Mouse (Mus musculus): ENCODE measurements around the gene Pkd1. TPM values are rescaled to one million over a fixed set of nuclear protein-coding genes. Genes with fewer than 3 reads are reported as not detected.
A peak's percentile ranks its signal among the peaks of the same experiment; 100 is the strongest.

The Pkd1 gene
- polyA plus RNA-seq, 1 experiment from 2014 or later, result 3.3 TPM

DNA sequence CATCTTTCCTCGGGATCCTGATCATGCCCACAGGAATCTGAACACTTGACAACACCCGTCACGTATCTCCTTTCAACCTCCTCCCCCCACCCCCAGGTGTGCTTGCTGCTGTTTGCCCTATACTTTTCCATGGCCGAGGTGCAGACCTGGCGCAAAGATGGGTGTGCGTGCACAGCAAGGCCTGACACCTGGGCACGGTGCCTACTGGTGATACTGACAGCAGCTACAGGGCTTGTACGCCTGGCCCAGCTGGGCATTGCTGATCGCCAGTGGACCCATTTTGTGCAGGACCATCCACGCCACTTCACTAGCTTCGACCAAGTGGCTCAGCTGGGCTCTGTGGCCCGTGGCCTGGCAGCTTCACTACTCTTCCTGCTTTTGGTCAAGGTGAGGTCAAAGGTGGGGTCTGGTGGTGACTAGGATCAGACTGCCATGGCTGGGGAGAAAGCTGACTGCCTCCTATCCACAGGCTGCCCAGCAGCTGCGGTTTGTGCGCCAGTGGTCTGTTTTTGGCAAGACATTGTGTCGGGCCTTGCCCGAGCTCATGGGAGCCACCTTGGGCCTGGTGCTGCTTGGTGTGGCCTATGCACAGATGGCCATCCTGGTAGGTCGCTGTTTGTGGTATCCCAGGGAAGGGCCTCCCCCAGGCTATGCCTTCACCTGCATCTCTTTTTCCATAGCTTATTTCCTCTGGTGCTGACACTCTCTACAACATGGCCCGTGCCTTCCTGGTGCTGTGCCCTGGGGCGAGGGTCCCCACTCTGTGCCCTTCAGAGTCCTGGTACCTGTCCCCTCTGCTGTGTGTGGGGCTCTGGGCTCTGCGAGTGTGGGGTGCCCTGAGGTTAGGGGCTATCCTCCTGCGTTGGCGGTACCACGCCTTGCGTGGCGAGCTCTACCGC is 44.6 kb downstream of the Pkd1 start:
- ATAC-seq (ENCODE audit: low read depth) (no peak), DNase-seq (no peak)
- Histone ChIP-seq H3K4me2 (no peak overlapping the region), H3K9me3 (replicated peaks) (no peaks in the 10 kb centered on the region), H3K27ac (no peak overlapping the region), H3K4me1 (replicated peaks) (no peaks in the 10 kb centered on the region), H3K4me3 (replicated peaks) (no peak overlapping the region), H3K9ac (no peak overlapping the region), H3K36me3 (peaks cover 82% of the 10 kb centered on the region), H3K27me3 (no peaks in the 10 kb centered on the region)
- 83% methylated on average over 26 of the region's 26 CpGs for WGBS (ENCODE audit: insufficient replicate concordance)

DNA sequence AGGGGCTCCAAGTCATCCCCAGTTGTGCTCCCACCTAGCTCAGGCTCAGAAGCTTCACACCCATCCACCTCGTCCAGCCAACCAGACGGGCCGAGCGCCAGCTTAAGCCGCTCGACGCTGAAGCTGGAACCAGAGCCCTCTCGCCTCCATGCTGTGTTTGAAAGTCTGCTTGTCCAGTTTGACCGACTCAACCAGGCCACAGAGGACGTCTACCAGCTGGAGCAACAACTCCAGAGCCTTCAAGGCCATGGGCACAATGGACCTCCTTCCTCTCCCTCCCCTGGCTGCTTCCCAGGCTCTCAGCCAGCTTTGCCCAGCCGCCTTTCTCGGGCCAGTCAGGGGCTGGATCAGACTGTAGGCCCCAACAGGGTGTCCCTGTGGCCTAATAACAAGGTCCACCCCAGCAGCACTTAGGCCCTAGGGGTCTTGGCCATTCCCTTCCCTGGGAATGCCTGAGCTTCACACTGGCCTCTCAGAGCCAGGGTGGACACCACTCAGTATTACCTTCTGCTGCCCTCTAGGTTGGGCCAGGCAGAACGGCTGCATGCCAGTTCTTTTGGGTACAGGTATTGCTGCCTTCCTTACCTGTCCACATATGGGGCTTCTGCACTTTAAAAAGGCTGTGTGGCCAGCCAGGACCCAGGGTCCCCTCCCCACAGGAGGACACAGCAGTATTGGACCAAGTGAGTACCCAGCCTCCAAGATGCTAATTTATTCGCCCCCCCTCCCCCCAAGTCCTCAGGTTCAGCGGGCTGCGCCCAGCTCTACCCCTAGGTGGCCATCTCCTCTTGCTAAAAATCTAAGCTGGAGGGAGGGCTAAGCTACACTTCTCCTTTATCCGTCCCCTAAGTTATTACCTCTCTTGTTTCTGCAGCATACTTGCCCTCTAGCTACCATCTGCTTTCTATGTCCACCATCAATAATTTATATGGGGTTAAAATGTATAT is 45.8 kb downstream of the Pkd1 start:
- Histone ChIP-seq H3K27ac (no peak overlapping the region), H3K9me3 (replicated peaks) (no peaks in the 10 kb centered on the region), H3K4me2 (no peak overlapping the region), H3K9ac (no peak overlapping the region), H3K4me1 (replicated peaks) (no peaks in the 10 kb centered on the region), H3K36me3 (peaks cover 93% of the 10 kb centered on the region), H3K27me3 (no peaks in the 10 kb centered on the region), H3K4me3 (replicated peaks) (no peak overlapping the region)
- no peak for DNase-seq
- WGBS (ENCODE audit: insufficient replicate concordance), result 76% methylated on average over 17 of the region's 17 CpGs
- no peak for ATAC-seq (ENCODE audit: low read depth)

DNA sequence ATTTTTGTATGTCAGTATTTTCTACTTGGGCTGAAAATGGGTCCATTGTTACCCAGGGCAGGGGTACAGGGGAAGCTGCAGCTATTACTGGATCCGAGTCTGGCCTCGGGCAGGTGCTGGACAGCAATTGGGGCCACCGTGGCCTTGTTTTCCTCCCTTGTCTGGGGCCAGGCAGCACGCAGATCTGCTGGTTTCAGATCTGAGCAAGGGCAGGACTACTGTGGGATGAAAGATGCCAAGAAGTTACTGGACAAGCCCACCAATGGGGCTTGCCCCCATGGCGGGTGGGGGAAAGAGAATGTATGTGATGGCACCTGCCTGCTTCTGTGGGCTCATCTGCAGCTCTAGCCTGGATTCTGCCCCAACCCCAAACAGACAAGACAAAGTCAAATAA is 46.4 kb downstream of the Pkd1 start:
- H3K36me3 ChIP-seq, result peaks cover 95% of the 10 kb centered on the region
- 69% methylated on average over 5 of the region's 5 CpGs for WGBS (ENCODE audit: insufficient replicate concordance)
- no peak overlapping the region for H3K9ac ChIP-seq

DNA sequence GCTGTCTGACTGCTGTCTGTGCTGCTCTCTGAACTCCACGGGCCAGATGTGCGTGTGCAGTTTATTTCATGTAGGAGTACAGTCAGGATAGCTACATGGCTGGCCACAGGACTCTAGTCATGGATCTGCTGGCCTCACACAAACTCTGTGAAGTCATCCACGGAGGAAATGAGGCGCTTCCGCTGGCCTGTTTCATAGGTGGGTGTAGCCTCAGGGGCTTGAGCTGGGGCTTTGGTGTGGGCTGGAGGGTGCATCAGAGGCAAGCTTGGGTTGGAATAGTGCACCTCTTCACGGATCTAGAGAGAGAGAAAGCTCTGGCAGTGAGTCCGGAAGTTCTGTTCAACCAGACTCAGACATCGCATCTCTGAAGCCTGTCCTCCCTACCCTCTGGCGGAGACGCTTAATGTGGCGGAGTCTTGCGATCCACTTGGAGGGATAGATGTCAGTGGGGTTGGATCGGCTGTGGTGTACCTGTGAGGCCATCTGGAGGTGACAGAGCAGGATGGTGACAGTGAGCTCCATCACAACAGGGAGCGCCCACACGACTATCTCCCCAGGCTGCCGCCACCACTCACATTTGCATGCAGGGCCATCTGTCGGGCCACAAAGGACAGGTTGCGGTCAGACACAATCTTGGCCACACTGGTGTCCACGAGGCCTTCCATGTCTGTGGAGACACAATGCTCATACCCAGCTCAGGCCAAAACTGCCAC is 47.0 kb downstream of the Pkd1 start:
- Histone ChIP-seq H3K36me3 (peaks cover 95% of the 10 kb centered on the region), H3K27me3 (no peaks in the 10 kb centered on the region), H3K4me3 (replicated peaks) (no peak overlapping the region), H3K27ac (no peak overlapping the region), H3K9me3 (replicated peaks) (no peaks in the 10 kb centered on the region), H3K4me2 (no peak overlapping the region), H3K4me1 (replicated peaks) (no peaks in the 10 kb centered on the region), H3K9ac (no peak overlapping the region)
- ATAC-seq (ENCODE audit: low read depth) (no peak), DNase-seq (no peak)
- WGBS (ENCODE audit: insufficient replicate concordance), result 86% methylated on average over 19 of the region's 19 CpGs

More for the DNA sequence above, 46.4 kb downstream of the Pkd1 start:
- Histone ChIP-seq H3K4me3 (replicated peaks) (no peak overlapping the region), H3K27me3 (no peaks in the 10 kb centered on the region), H3K9me3 (replicated peaks) (no peaks in the 10 kb centered on the region), H3K4me1 (replicated peaks) (no peaks in the 10 kb centered on the region), H3K4me2 (no peak overlapping the region), H3K27ac (no peak overlapping the region)
- DNase-seq (no peak), ATAC-seq (ENCODE audit: low read depth) (no peak)

DNA sequence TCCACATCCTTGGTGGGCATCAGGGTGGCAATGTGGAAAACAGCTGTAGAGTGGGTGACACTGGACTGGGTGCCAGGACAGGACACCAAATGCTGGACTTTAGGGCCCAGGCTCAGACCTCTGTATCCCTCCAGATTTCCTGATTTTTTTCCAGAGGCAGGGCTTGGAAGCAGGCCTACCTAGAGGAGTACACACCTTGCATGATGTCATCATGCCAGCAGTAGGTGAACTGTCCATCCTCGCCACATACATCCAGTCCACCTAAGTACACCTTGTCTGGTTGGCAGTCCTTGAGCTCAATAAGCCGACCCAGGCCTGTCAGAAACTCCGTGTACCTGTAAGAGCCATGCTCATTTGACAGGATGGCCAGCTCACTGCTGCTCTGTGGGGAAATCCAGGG is 48.4 kb downstream of the Pkd1 start:
- Histone ChIP-seq H3K36me3 (peaks cover 97% of the 10 kb centered on the region), H3K4me2 (no peak overlapping the region), H3K27ac (no peak overlapping the region), H3K4me3 (replicated peaks) (no peak overlapping the region), H3K9ac (no peak overlapping the region), H3K27me3 (no peaks in the 10 kb centered on the region), H3K9me3 (replicated peaks) (no peaks in the 10 kb centered on the region), H3K4me1 (replicated peaks) (no peaks in the 10 kb centered on the region)
- no peak for ATAC-seq (ENCODE audit: low read depth)
- 86% methylated on average over 3 of the region's 3 CpGs for WGBS (ENCODE audit: insufficient replicate concordance)
- no peak for DNase-seq

DNA sequence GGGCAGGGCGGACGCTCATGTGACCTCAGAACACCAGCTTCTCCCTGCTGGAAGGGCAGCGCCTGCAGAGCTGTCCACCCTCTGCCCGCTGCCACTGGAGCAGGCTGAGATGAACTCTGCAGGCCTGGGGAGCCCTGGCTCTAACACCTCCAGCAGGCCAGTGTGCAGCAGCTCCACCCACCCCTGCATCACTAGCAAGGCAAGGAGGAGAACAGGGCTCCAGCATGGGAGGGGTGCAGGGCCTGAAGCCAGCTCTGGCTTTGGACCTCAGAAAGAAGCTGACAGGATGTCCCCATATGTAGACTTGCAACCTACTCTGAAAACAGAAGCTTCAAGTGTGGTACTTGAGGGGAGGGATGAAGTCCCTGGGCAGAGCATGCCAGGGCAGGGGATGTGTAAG is 50.9 kb downstream of the Pkd1 start:
- no peaks in the 10 kb centered on the region for H3K9me3 ChIP-seq (replicated peaks)
- no peak overlapping the region for H3K9ac ChIP-seq
- peaks cover 16% of the 10 kb centered on the region for H3K4me1 ChIP-seq (replicated peaks)
- no peak overlapping the region for H3K4me2 ChIP-seq
- H3K27me3 ChIP-seq, result no peaks in the 10 kb centered on the region
- no peak overlapping the region for H3K4me3 ChIP-seq (replicated peaks)
- H3K27ac ChIP-seq, result no peak overlapping the region
- no peak for DNase-seq
- no peak for ATAC-seq (ENCODE audit: low read depth)
- H3K36me3 ChIP-seq, result peaks cover 92% of the 10 kb centered on the region
- 89% methylated on average over 4 of the region's 4 CpGs for WGBS (ENCODE audit: insufficient replicate concordance)

DNA sequence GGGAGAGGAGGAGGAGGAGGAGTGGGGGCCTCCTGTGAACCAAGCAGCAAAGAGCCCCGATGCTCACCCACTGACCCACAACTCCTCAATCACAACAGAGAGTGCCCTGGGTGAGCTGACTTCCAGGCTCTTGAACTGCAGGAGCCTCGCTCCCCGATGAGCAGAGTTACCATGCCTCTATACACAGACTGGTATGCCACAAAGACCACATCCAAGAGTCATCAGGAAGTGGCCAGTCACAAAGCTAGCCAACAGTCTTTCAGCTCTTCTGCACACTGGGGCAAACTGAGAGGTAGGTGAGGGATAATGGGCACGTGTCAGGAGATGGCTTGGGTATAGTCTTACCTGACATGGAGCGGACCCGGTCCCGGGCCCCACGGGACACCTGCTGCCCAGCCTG is 54.3 kb downstream of the Pkd1 start:
- 67% methylated on average over 8 of the region's 8 CpGs for WGBS (ENCODE audit: insufficient replicate concordance)
- Histone ChIP-seq H3K36me3 (peaks cover 91% of the 10 kb centered on the region), H3K27me3 (no peaks in the 10 kb centered on the region), H3K4me2 (no peak overlapping the region), H3K4me1 (replicated peaks) (peaks cover 48% of the 10 kb centered on the region), H3K27ac (no peak overlapping the region), H3K4me3 (replicated peaks) (no peak overlapping the region), H3K9ac (no peak overlapping the region), H3K9me3 (replicated peaks) (no peaks in the 10 kb centered on the region)
- ATAC-seq (ENCODE audit: low read depth), result no peak
- DNase-seq, result no peak

DNA sequence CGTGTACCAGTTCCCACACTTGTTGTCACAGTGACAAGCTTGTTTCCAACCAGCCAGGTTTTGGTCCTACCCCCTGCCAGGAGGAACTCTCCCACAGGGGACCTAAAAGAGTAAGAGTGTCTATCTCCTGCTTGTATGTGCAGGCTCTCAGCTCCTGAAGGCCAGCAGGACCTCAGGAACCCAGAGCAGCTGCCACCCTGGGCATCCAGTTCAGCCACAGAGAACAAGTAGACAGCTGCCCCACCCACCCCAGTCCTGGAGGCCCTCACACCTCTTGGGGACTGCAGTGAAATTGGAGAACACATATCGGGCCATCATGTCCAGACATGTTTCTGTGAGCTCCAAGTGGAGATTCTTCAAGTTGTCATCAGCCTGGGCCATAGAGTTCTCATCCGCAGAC is 54.9 kb downstream of the Pkd1 start:
- Histone ChIP-seq H3K4me3 (replicated peaks) (no peak overlapping the region), H3K36me3 (peaks cover 86% of the 10 kb centered on the region), H3K9ac (no peak overlapping the region), H3K4me1 (replicated peaks) (peaks cover 54% of the 10 kb centered on the region), H3K9me3 (replicated peaks) (no peaks in the 10 kb centered on the region), H3K27me3 (no peaks in the 10 kb centered on the region), H3K27ac (no peak overlapping the region), H3K4me2 (no peak overlapping the region)
- DNase-seq, result no peak
- 83% methylated on average over 3 of the region's 3 CpGs for WGBS (ENCODE audit: insufficient replicate concordance)
- no peak for ATAC-seq (ENCODE audit: low read depth)

DNA sequence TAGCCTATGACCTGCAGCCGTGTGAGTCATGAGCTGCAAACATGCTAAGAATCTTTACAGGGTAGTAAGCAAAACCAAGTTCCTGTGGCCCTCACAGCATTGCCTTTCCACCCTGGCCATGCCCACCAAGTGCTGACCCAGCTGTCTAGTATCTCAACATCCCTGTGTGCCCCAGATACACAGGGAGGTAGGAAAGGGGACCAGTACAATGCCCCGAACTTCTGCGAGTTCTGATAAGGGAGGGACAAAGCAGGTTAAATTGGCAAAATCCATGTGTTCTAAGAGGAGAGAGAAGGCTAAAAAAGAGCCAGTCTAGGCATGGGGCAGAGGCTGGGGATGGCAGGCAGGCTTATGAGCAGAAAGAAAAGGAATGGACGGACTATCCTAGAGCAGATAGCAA is 58.7 kb downstream of the Pkd1 start:
- peaks cover 57% of the 10 kb centered on the region for H3K36me3 ChIP-seq
- ATAC-seq (ENCODE audit: low read depth) (peak; percentile 67), DNase-seq (no peak)
- H3K27ac ChIP-seq, result peak overlapping the region; percentile 90
- 35% methylated on average over 4 of the region's 4 CpGs for WGBS (ENCODE audit: insufficient replicate concordance)
- peaks cover 71% of the 10 kb centered on the region for H3K4me1 ChIP-seq (replicated peaks)
- no peak overlapping the region for H3K4me3 ChIP-seq (replicated peaks)
- H3K9ac ChIP-seq, result peak overlapping the region; percentile 57
- no peaks in the 10 kb centered on the region for H3K27me3 ChIP-seq
- H3K9me3 ChIP-seq (replicated peaks), result no peaks in the 10 kb centered on the region
- peak overlapping the region; percentile 44 for H3K4me2 ChIP-seq

DNA sequence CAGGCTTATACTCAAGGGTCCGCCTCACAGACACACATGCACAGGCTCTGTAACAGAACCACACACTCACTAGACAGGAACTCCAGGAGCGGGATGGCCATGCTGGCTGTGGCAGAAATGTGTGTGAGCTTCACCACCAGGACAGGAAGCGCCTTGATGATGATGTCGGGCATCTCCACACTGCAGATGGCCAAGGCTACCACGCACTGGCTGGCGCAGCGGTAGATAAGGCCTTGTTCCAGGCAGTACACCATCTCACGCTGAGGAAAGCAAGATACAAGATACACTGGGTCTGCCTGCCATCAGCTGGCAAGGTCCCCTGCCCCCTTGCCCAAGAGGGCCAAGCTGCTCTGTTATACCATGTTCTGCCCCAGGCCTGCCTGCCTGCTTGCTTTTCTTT is 59.2 kb downstream of the Pkd1 start:
- no peaks in the 10 kb centered on the region for H3K27me3 ChIP-seq
- ATAC-seq (ENCODE audit: low read depth), result peak; percentile 87
- H3K9ac ChIP-seq, result peak overlapping the region; percentile 57
- H3K9me3 ChIP-seq (replicated peaks), result no peaks in the 10 kb centered on the region
- H3K4me2 ChIP-seq, result peak overlapping the region; percentile 44
- 22% methylated on average over 8 of the region's 8 CpGs for WGBS (ENCODE audit: insufficient replicate concordance)
- H3K4me1 ChIP-seq (replicated peaks), result peaks cover 71% of the 10 kb centered on the region
- no peak overlapping the region for H3K4me3 ChIP-seq (replicated peaks)
- no peak for DNase-seq
- H3K27ac ChIP-seq, result peak overlapping the region; percentile 90
- H3K36me3 ChIP-seq, result peaks cover 61% of the 10 kb centered on the region

DNA sequence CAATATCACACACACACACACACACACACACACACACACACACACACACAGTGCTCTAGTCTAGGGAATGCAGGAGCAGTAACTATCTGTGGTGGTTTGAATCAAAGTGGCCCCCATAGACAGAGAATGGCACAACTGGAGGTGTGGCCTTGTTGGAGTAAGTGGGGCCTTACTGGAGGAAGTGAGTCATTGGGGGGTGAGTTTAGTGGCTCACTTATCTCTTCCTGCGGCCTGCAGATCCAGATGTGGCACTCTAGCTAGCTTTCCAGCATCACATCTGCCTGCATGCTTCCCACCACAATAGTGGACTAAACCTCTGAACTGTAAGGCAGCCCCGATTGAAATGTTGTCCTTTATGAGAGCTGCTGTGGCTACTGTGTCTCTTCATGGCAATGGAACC is 61.1 kb downstream of the Pkd1 start:
- ATAC-seq (ENCODE audit: low read depth), result peak; percentile 73

More for the DNA sequence above, 61.1 kb downstream of the Pkd1 start:
- peaks cover 63% of the 10 kb centered on the region for H3K36me3 ChIP-seq
- 3% methylated on average over 2 of the region's 2 CpGs for WGBS (ENCODE audit: insufficient replicate concordance)
- no peaks in the 10 kb centered on the region for H3K9me3 ChIP-seq (replicated peaks)
- no peak overlapping the region for H3K4me3 ChIP-seq (replicated peaks)
- peaks cover 53% of the 10 kb centered on the region for H3K4me1 ChIP-seq (replicated peaks)
- peak overlapping the region; percentile 41 for H3K9ac ChIP-seq
- DNase-seq, result no peak
- H3K4me2 ChIP-seq, result peak overlapping the region; percentile 21; the same call in 1 of the 2 replicates
- peak overlapping the region; percentile 90 for H3K27ac ChIP-seq
- no peaks in the 10 kb centered on the region for H3K27me3 ChIP-seq
